Mouse (Mus musculus): Measurements from ENCODE around the gene Tusc2.

GRCm38 (mm10) chr9:107601275-107601674 is 38.2 kb downstream of the Tusc2 start:
- TF ChIP-seq CTCF (IDR thresholded peaks at IDR 0.05; ENCODE audit: control insufficient read depth, insufficient read depth, low read length): no peak
- no peak for TF ChIP-seq POLR2A (IDR thresholded peaks at IDR 0.05; ENCODE audit: borderline replicate concordance, control insufficient read depth, low read depth, low read length)

Measured in bone marrow, adult 2 months (tissue).